Mouse (Mus musculus) cerebellum, adult 9-11 months (tissue): ENCODE results near the gene Aph1c.
"Not testable (repeated sequence)": the region's sequence is repeated elsewhere in the genome, so short reads cannot be mapped to it uniquely, and the experiment has no call there.

ENCODE experiments used
- DNase-seq: peaks from one replicate; pipeline ENCODE4 v3.0.0; 2022

Gene Aph1c

DNA sequence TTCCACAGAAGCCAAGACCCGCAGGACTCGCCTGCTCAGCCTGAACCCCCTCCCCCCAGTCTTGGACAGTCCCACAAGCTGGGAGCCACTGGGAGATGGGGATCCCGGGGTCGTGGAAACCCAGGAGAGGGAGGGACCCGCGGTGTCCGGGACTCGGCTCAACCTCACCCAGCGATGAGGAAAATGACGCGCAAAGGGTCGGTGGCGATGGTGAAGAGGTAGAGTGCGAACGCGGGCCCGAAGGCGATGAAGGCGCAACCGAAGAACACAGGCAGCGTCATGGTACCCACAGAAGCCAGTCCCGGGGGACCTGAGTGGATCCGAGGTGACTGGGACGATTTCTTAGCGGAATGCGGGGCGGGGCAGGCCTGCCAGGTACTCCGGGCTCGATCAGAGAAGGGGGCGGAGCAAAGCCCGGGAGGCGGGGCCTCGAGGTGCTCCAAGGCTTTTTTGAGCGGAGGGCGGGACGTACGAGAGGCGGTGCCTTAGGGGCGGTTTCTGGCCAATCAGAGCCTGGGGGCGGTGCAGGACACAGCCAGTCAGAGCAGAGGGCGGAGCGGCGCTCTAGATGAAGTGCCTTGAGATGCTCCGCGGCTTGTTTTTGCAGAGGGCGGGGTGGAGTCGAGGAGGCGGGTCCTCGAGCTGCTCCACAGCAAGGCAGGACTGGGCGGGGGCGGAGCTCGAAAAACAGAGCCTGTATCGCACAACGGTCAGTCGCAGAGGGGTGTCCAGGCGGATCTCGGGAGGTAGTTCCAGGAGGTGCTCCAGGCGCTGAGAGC lies at the start of gene Aph1c:
Aph1c (minus strand) TSS at position 409 of the 779 bp plus-strand sequence.
- peak; percentile 100 for DNase-seq

DNA sequence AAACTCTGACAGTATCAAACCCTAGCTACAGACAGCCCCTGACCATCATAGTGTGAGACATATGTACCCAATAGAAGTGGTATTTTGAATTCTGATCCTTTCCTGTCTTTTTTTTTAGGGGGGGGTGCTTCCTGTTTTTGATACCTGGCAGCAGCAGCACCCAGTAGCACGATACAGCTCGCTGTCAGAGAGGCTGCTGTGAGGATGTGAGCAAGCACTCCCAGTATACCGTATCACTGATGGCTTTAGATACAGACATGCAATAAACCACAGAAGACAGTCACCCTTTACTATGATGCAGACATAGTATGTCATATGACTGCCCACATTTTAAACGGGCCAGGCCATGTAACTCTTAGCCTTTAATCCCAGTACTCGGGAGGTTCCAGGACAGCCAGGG lies 49.0 kb upstream of the Aph1c start:
- no peak for DNase-seq

DNA sequence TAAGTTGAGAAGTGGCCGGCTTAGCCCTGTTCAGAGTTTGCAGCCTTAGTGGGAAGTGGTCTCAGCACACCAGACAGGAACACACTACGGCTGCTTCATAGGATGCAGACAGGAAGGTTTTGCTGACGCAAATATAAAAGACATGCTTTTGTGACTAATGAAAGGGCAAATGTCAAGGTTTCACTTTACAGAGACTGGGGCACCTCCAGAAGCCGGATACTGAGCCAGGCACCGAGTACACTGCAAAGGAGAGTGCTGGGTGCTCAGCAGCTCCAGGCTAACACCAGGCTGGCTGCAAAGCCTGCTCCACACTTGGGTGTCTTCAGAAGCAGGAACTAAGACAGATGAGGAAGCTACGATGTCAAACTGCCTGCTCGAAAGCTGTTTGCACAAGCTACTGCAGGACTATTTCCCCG lies 47.9 kb upstream of the Aph1c start:
- DNase-seq = no peak

DNA sequence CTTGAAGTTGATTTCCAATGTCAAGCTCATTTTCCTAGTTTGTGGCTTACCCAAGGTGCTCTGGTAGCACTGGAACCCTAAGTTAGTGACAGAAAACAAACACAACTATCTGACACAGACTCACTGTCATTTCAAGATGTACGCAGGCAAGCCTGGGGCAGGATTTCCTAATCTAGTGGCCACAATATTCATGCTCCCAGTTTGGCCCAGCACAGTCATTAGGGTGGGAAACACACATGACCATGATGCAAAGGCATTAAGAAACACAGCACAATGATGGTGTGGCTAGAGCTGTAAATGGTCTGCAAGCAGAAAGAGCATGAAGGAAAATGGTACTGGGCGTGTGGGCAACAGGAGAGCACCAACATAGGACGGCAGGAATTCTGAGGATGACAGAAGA lies 47.3 kb upstream of the Aph1c start:
- no peak for DNase-seq

DNA sequence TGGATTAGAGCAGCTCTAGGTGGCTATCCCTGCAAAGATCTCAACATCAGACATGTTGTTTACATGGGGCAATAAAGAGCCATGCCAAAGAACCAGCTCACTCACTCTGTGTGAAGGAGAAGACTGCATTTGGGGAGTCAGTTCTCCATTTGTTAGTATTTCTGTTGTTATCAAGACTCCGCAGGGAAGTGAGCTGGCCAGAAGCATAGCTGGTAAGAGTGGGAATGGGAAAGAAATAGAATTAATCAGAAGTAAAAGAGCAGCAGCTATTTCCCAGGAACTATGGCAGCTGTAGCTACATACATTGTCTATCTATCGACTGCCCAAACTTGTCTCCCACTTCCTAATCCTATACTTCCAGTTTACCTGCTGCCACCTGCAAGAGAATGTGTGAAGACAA lies 46.2 kb upstream of the Aph1c start:
- no peak for DNase-seq

DNA sequence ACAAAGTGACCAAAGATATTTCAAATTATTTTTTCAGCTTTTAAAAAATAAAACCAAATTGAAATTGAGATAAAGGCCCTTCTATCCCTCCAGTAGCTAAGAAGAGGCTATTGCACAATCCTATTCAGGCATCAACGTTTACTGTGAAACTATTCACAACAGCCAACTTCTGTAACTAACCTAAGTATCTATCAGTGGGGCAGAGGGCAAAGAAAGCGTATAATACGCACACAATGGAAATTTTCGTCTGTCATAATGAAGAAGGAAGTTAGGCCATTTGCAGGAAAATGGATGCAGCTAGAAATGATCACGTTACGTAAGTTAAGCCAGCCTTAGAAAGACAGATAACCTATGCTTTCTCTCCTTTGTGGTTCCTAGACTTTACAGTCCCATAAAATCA lies 45.0 kb upstream of the Aph1c start:
- DNase-seq = no peak

DNA sequence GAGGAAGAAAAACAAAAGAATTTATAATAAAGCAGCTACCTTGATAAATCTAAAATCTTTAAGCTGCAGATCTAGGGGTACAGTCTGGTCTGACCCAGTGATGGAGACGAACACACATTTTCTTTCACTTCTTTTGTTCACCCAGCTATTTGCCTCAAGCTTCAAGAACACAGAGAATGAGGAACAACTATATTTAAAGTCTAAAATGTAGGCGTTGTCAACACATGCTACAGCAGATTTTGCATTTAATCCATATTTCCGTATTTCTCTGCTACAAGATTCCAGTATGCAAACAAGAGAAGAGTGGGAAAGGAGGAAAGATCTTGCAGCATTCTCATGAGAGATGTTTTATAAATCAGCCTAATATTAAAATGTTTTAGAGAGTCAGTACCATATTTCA lies 44.4 kb upstream of the Aph1c start:
- no peak for DNase-seq

DNA sequence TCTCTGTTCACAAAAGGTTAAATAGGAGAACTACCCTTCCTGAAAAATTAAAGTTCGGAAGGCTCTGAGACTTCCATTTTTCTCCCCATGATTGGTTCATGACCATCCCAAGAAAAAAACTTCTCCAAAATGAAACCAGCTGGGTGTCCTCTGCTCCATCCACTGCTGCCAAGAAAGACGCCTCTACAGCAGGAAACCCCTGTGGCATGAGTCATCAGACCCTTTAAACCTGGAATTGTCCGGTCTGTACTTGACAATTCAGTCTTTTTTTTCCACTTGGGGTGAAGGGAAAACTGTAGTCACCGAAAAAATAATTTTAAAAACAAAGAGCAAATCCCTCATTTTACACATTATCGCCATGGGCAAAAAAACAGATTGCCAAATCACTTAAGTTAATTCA lies 42.1 kb upstream of the Aph1c start:
- no peak for DNase-seq

DNA sequence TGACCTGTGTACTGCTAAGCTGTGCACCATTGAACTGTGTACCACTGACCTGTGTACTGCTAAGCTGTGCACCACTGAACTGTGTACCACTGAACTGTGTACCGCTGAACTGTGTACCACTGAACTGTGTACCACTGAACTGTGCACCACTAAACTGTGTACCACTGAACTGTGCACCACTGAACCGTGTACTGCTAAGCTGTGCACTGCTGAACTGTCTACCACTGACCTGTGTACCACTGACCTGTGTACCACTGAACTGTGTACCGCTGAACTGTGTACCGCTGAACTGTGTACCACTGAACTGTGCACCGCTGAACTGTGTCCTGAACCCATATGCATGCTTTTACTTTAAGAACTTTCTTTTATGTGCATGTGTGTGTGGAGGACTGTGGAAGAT lies 39.8 kb upstream of the Aph1c start:
- DNase-seq = no peak

DNA sequence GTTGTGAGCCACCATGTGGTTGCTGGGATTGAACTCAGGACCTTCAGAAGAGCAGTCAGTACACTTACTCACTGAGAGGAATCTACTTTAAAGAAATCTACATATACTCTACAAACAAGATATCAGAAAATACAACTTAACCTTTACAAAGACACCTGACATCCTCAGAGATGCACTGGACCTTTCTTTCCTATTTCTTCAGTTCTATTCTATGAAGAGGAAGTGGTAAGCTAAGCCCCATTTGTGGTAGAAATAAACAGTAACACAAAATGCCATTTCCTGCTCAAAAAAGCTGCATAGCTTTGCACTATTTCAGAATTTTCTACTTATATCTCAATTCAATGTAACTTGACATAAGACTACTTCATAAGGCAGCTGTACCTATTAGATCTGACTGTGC lies 39.0 kb upstream of the Aph1c start:
- DNase-seq = no peak

DNA sequence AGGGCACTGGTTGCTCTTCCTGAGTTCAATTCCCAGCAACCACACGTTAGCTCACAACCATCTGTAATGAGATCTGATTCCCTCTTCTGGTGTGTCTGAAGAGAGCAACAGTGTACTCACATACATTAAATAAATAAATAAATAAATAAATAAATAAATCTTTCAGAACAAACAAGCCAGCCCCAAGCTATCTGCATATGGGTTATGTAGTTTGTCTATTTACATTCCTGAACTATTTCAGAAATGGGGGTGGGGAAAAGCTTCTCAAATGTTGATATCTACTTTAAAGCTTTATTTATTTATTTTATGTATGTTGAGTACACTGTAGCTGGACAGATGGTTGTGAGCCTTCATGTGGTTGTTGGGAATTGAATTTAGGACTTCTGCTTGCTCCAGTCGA lies 38.5 kb upstream of the Aph1c start:
- DNase-seq = not testable (repeated sequence)

DNA sequence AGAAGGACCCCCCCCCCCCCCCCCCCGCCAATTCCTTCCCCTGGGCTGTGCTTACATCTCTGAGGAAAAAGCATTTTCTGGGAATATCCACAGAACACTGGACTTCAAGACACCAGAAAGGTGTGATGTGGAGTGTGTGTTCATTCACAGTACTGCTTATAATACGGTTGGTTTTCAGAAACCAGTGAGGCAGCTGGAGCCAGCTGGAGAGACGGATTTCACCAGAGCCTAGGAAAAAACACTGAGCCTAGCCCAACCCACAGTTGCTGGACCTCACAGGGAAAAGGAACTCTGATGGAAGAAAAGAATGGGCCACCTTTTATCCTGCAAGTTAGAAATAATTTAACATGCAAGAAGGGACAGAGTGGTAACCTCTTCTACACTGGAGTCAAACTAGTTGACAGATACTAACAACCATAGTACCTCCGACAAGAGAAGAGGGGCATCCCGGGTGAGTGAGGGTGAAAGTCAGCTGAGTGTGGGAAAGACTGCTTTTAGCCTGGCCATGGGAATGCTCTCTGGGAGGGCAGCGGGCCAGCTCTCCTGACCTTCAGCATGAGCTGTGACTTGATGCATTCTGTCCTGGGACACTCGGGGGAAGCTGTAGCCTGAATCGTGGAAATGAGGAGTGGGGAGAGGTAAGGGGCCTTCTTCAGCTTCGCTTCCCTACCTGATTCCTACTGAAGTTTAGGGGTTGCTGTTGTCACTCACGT lies 37.6 kb upstream of the Aph1c start:
- DNase-seq = no peak

DNA sequence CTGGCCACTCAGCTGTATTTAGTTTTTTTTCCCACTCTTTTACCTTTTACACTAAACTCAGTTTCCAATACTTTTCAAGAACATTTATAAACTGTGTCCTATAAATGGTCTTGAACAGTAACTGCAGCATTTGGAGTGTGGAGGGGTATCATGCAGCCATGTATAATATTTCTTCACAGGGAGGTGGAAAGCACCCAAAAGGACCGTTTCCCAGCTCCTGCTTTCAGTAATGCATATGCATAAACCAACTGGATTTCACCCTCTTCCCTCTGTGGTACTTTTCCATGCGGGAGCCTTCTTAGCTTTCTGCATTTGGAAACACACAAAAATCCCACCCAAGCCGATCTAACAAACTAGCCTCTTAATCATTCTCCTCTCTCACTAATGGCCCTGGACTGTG lies 30.2 kb upstream of the Aph1c start:
- no peak for DNase-seq

DNA sequence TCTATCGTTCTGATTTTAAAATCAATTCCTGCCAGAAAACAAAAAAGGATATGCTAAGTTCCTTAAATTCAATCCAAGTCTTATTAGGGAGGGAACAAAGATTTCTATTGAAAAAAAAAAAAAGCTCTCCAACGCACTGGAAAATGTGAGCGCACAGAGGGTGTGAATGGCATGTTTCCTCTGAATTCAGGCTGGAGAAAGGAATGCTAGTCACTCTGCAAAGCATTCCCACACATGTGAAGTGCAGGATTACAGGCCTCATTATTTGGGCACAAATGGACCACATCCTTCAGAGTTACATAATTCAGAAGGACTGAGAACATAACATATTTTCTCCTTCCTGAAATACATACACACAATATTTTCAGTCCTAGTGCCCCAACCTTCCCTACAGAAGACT lies 28.9 kb upstream of the Aph1c start:
- no peak for DNase-seq

DNA sequence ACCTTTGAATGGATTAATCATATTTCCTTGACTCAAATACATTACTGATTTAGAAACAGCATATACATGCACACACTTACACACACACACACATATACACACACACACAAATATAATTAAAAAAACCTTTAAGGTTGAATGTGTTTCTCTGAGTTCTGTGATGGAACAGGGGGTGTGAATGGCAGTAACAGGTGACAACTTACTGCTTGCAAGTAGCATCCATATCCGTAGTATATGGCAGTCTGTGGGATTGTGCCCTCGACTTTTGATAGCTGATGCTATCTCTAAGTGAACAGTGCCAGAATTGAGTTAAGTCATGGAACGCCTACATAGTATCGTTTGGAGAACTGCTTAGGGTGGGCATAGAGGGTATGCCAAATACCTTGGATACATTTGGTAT lies 27.7 kb upstream of the Aph1c start:
- no peak for DNase-seq

DNA sequence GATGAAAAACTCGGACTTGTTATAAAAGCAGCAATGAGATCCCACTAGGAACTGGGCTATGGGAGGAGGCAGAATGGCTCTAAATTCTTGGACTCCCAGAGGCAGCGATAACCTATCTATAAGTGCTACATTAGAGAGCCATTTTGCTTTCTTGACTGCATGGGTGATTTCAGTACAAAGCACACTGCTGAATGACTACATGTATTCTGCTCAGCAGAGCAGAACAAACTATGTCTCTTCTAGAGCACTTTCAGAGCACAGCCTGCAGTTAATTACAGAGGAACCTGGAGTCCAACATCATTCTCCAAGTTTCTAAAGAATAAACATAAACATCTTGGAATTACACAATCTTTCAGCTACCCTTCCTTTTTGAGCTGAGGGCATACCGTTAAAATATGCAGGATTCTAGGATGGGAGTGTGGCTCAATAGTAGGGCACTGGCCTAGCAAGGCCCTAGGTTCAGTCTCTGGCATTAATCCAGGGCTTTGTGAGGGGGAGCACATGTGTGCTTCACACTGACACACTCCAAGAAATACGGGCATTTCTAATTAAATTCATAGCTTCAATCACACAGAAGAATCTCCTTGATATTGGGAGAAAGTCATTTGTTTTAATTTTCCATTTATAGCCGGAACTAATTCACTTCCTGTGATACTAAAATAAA lies 26.7 kb upstream of the Aph1c start:
- no peak for DNase-seq

DNA sequence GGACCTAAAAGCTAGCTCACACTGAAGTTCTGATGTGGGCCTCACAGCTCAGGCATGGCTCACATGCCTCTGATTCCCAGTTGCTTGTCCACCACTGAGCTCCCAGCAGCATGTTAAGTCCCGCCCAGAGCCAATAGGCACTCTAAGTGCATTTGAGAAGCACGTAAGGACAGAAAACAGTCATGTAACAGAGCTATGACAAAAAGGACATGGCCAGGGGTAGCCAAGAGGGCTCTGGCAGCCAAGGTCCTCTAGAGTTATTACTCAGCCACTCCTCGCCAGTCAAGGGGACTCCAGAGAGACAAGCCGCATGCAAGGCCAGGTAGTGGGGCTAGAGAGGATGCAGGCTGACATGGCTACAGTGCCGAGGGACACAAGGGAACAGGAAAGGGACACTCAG lies 25.0 kb upstream of the Aph1c start:
- no peak for DNase-seq

DNA sequence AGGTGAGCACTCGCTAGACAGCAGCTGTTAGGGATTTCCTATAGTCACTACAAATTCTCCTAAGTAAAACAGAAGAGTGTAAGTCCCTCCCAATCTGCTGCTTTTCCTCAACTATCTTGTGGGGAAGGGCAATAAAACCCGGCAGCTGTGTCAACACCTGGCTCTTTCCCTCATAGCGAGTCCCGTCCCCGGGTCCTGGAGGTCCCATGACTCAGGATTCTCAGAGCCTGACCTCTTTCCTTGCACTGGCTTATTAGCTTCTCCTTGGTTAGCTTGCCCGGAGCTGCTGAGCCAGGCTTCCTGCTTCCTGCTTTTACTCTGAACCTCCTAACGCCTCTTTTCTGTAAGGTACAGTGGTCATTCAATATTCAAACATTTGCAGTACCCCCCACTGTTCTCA lies 21.3 kb upstream of the Aph1c start:
- DNase-seq = no peak

DNA sequence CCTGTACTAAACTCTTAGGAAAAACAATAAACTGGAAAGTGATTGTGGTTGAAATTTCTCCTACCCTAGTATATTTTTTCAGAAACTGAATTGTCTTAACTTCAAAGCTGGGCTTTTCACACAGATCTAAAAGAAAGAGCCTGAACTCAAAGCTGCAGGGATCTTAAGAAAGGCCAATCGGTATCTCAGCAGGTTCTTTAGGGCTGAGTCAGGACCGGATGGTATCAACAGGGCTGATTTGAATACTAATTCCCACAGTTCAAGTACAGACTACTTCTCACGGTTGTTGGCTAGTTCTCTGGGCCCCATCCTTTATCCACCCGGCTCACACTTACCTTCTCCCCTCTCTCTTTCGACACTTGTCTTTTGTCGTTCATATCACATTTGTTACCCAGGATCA lies 18.1 kb upstream of the Aph1c start:
- no peak for DNase-seq

DNA sequence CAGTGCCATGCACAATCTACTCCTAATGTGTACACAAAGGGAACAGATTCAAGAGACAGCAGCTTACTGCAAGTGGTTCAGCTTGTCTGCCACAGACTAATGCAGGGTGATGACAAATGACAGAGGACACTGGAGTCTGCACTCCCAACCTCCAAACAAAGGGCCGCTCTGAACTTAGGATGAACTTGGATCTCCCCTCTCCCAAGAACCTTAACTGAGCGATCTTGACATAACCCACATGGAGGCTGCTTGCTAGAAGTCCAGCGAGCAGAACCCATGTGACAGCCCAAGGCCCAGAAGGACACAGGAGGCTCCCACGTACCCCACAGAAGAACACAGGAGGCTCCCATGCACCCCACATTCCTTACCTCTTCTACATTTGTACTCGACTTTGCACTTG lies 16.4 kb upstream of the Aph1c start:
- no peak for DNase-seq

DNA sequence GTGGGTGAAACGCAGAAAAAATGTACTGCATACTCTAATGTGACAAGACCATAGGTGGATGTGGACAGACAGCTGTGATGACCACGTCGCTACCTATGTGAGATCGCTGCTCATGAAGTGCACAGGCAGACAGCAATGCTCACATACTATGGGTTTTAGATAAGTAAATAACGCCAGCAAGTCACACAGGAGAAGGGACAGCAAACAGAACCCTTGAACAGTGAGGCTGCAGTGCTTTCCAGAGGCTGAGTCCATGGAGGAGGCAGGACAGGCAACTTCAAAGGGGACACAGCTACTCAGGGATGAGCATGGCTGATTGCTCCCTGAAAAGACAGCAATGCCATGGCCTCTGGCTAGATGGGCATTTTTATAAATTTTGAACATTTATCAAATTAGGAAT lies 12.3 kb upstream of the Aph1c start:
- DNase-seq = no peak

DNA sequence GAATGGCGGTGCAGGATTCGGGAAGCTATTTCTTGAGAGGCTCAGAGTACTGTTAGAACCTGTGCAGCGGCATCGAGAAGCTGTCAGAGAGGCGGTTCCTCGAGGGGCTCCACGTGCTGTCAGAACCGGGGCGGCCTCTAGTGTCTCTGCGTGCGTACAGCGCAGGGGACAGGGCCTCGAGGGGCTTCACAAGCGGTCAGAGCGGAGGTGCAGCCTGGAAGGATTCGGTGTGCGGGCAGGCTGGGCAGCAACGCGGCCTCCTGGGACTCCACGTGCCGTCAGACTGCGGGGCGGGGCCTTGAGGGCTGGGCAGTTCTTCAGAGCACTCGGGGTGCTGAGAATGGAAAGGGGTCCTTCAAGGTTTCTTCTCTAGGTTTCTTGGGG lies 563 bp upstream of the Aph1c start:
- no peak for DNase-seq

DNA sequence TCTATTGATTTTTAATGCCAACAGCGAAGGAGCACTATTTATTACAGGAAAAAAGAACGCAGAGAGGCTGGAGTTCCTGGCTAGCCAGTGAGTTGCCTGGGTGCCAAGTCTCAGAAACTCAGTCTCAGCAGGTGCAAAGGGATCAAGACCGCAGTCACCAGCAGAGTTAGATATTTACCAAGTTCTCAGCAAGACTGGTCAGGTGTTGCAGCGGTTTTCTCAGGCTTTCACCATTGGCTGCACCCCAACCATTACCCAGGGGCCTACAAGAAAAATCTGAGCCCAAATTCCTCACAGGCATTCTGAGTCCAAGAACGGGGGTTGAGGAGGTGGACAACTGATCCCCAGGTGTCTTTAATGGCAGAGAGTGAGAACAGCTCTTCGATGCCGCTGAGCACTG lies 675 bp downstream of the Aph1c start:
- DNase-seq = peak; percentile 52

DNA sequence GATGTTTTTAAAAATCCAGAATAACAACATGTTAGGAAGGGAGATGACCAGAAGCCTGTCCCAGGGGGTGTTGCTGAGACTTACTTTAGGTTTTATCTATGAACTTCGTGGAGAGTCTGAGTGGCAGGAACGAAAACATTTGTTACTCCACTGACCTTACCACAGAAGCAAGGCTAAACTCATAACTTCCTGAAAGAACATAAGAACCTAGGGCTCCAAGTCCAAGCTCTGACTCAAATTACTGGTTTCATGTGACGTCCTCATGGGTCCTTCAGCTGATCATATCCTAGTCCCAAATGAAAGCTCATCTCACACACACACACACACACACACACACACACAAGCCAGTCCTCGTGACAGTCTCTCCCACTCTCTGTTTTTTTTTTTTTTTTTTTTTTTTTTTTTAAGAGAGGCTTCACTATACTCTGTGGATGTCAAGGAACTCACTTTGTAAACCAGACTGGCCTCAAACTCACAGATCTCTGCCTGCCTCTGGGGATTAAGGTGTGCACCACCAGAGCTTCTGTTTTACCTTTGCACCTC lies 2.1 kb downstream of the Aph1c start:
- no peak for DNase-seq
